Mouse (Mus musculus) hindbrain, postnatal 0 days (tissue): Measurements from ENCODE around the gene Ubqln4. TPM values are rescaled to one million over a fixed set of nuclear protein-coding genes. Genes with fewer than 3 reads are reported as not detected.

Source experiments
- ATAC-seq: fragments of 200-750 bp; cut with Nextera tagmentation; 2 replicates; pipeline ENCODE4 v1.8.0; 2017; ENCODE audit warnings: mild to moderate bottlenecking, moderate TSS enrichment, moderate library complexity
- DNase-seq: peaks from one replicate; pipeline ENCODE4 v3.0.0-alpha.2; 2015; ENCODE audit warnings: low spot score
- H3K27ac ChIP-seq: fragments of 300-500 bp; sonication (generic); 2 replicates; pipeline ENCODE4 v1.5.1; 2014; ENCODE audit warnings: mild to moderate bottlenecking
- H3K27me3 ChIP-seq: fragments of 300-500 bp; sonication (generic); 2 replicates; pipeline ENCODE4 v1.6.1; 2014; ENCODE audit warnings: low read length, mixed read lengths; ENCODE audit not compliant: insufficient read depth
- H3K36me3 ChIP-seq: fragments of 300-500 bp; sonication (generic); 2 replicates; pipeline ENCODE4 v1.6.1; 2014; ENCODE audit warnings: low read length, mixed read lengths; ENCODE audit not compliant: insufficient read depth
- H3K4me1 ChIP-seq: fragments of 300-500 bp; sonication (generic); 2 replicates; pipeline ENCODE4 v1.6.1; 2014; ENCODE audit warnings: antibody characterized with exemption, low read length, mixed read lengths; ENCODE audit not compliant: insufficient read depth
- H3K4me2 ChIP-seq: fragments of 300-500 bp; sonication (generic); 2 replicates; pipeline ENCODE4 v1.6.1; 2014; ENCODE audit warnings: low read depth, mild to moderate bottlenecking, low read length, moderate library complexity, mixed read lengths
- H3K4me3 ChIP-seq: fragments of 300-500 bp; sonication (generic); 2 replicates; pipeline ENCODE4 v1.5.1; 2014; ENCODE audit warnings: low read length
- H3K9ac ChIP-seq: fragments of 300-500 bp; sonication (generic); replicated peaks from 2 replicates; pipeline ENCODE4 v1.6.1; 2014; ENCODE audit warnings: mild to moderate bottlenecking, low read length, moderate library complexity, mixed read lengths
- H3K9me3 ChIP-seq: fragments of 300-500 bp; sonication (generic); 2 replicates; pipeline ENCODE4 v1.6.1; 2016; ENCODE audit warnings: low read length, mixed read lengths
- CTCF ChIP-seq: IDR thresholded peaks from 2 replicates; pipeline ENCODE4 v1.5.1; 2016; ENCODE audit warnings: antibody characterized with exemption, control low read depth, low read depth
- WGBS: fragments of 180-500 bp; shearing (Covaris S2); extraction: QIAGEN DNeasy Blood & Tissue Kit; methylation state at CpG from one replicate; pipeline ENCODE4 v1.1.7; 2014; 5-methylcytosine and 5-hydroxymethylcytosine counted together
- polyA plus RNA-seq: library from polyadenylated mRNA; unstranded; fragments of >200 nt; fragmentation: Nextera tagmentation; extraction: Ambion mirVana; gene quantifications from 2 replicates; pipeline ENCODE4 v1.2.1, GENCODE M21; 2015
- total RNA-seq: library from RNA; depleted of rRNA; stranded (reverse); fragments of >200 nt; gene quantifications from 2 replicates; pipeline ENCODE4 v1.2.3, GENCODE M21; 2014

Gene Ubqln4
- total and polyA plus RNA-seq, 2 experiments from 2014 or later = 29.8 to 131 TPM

GRCm38 (mm10) chr3:88563966-88564365 lies 10.4 kb downstream of the Ubqln4 start:
- TF ChIP-seq CTCF = no peak
- WGBS = 85% methylated on average over 7 of the region's 7 CpGs
- no peak for DNase-seq

GRCm38 (mm10) chr3:88566116-88566515 lies 12.6 kb downstream of the Ubqln4 start:
- H3K4me3 ChIP-seq = no peak overlapping the region
- H3K27ac ChIP-seq = no peak overlapping the region
- H3K9me3 ChIP-seq = no peaks in the 10 kb centered on the region
- no peaks in the 10 kb centered on the region for H3K27me3 ChIP-seq
- whole genome bisulfite sequencing = 88% methylated on average over 3 of the region's 3 CpGs
- peaks cover 70% of the 10 kb centered on the region for H3K36me3 ChIP-seq
- TF ChIP-seq CTCF = no peak
- no peak overlapping the region for H3K9ac ChIP-seq
- DNase-seq (no peak), ATAC-seq (no peak)
- H3K4me1 ChIP-seq = no peaks in the 10 kb centered on the region
- no peak overlapping the region for H3K4me2 ChIP-seq

More at GRCm38 (mm10) chr3:88563966-88564365, 10.4 kb downstream of the Ubqln4 start:
- no peak overlapping the region for H3K4me2 ChIP-seq
- peaks cover 78% of the 10 kb centered on the region for H3K36me3 ChIP-seq
- no peak overlapping the region for H3K27ac ChIP-seq
- no peak overlapping the region for H3K4me3 ChIP-seq
- no peaks in the 10 kb centered on the region for H3K27me3 ChIP-seq
- H3K9ac ChIP-seq = no peak overlapping the region
- H3K9me3 ChIP-seq = no peaks in the 10 kb centered on the region
- no peaks in the 10 kb centered on the region for H3K4me1 ChIP-seq
- ATAC-seq = no peak

GRCm38 (mm10) chr3:88566536-88567061 lies 13.0 kb downstream of the Ubqln4 start:
- H3K9me3 ChIP-seq = no peaks in the 10 kb centered on the region
- H3K27ac ChIP-seq = no peak overlapping the region
- H3K36me3 ChIP-seq = peaks cover 68% of the 10 kb centered on the region
- no peak overlapping the region for H3K4me3 ChIP-seq
- no peak for DNase-seq
- no peak for ATAC-seq
- no peak overlapping the region for H3K4me2 ChIP-seq
- WGBS = 91% methylated on average over 4 of the region's 4 CpGs
- no peaks in the 10 kb centered on the region for H3K27me3 ChIP-seq
- no peak overlapping the region for H3K9ac ChIP-seq
- H3K4me1 ChIP-seq = no peaks in the 10 kb centered on the region
- TF ChIP-seq CTCF = no peak

- ATAC-seq (no peak), DNase-seq (no peak)
- TF ChIP-seq CTCF = no peak
- 82% methylated on average over 6 of the region's 6 CpGs for WGBS
- no peak overlapping the region for H3K27ac ChIP-seq
- H3K9ac ChIP-seq = no peak overlapping the region
- H3K4me2 ChIP-seq = no peak overlapping the region
- H3K27me3 ChIP-seq = no peaks in the 10 kb centered on the region
- peaks cover 64% of the 10 kb centered on the region for H3K36me3 ChIP-seq
- H3K4me1 ChIP-seq = no peaks in the 10 kb centered on the region
- no peak overlapping the region for H3K4me3 ChIP-seq
- no peaks in the 10 kb centered on the region for H3K9me3 ChIP-seq
These were observed 14.3 kb downstream of the Ubqln4 start for GRCm38 (mm10) chr3:88567892-88568291.

- DNase-seq (no peak), ATAC-seq (no peak)
- Histone ChIP-seq H3K36me3 (peaks cover 61% of the 10 kb centered on the region), H3K4me2 (no peak overlapping the region), H3K27ac (no peak overlapping the region), H3K4me1 (no peaks in the 10 kb centered on the region), H3K9ac (no peak overlapping the region), H3K9me3 (no peaks in the 10 kb centered on the region), H3K4me3 (no peak overlapping the region), H3K27me3 (no peaks in the 10 kb centered on the region)
- 93% methylated on average over 2 of the region's 2 CpGs for WGBS
- no peak for TF ChIP-seq CTCF
These were observed 15.1 kb downstream of the Ubqln4 start for GRCm38 (mm10) chr3:88568615-88569014.

- Histone ChIP-seq H3K9me3 (no peaks in the 10 kb centered on the region), H3K4me3 (no peak overlapping the region), H3K9ac (no peak overlapping the region), H3K36me3 (peaks cover 56% of the 10 kb centered on the region), H3K27ac (no peak overlapping the region), H3K4me1 (no peaks in the 10 kb centered on the region), H3K27me3 (no peaks in the 10 kb centered on the region), H3K4me2 (no peak overlapping the region)
- DNase-seq = no peak
- no peak for ATAC-seq
- TF ChIP-seq CTCF = no peak
- 93% methylated on average over 2 of the region's 2 CpGs for WGBS
These were observed 15.5 kb downstream of the Ubqln4 start for GRCm38 (mm10) chr3:88569093-88569492.

GRCm38 (mm10) chr3:88569694-88570093 lies 16.1 kb downstream of the Ubqln4 start:
- peaks cover 50% of the 10 kb centered on the region for H3K36me3 ChIP-seq
- no peak overlapping the region for H3K4me3 ChIP-seq
- H3K4me1 ChIP-seq = no peaks in the 10 kb centered on the region
- DNase-seq (no peak), ATAC-seq (no peak)
- H3K27me3 ChIP-seq = no peaks in the 10 kb centered on the region
- no peak for TF ChIP-seq CTCF
- H3K9me3 ChIP-seq = no peaks in the 10 kb centered on the region
- no peak overlapping the region for H3K9ac ChIP-seq
- H3K4me2 ChIP-seq = no peak overlapping the region
- 91% methylated on average over 5 of the region's 5 CpGs for WGBS
- no peak overlapping the region for H3K27ac ChIP-seq
